Mouse (Mus musculus): Measurements from ENCODE around the gene Med16. TPM values are rescaled to one million over a fixed set of nuclear protein-coding genes. Genes with fewer than 3 reads are reported as not detected.
A peak's percentile ranks its signal among the peaks of the same experiment; 100 is the strongest.

The Med16 gene
- total RNA-seq, 1 experiment from 2014 or later = 19.3 TPM

GRCm38 (mm10) chr10:79862925-79863324 is 45.8 kb downstream of the Med16 start:
- no peak for ATAC-seq (replicated peaks; ENCODE audit: low read depth, poor library complexity, severe bottlenecking)

- no peak for ATAC-seq (replicated peaks; ENCODE audit: low read depth, poor library complexity, severe bottlenecking)
Measured at GRCm38 (mm10) chr10:79862049-79862788, 46.5 kb downstream of the Med16 start.

GRCm38 (mm10) chr10:79861230-79862048 is 47.3 kb downstream of the Med16 start:
- no peak for ATAC-seq (replicated peaks; ENCODE audit: low read depth, poor library complexity, severe bottlenecking)

- no peak for ATAC-seq (replicated peaks; ENCODE audit: low read depth, poor library complexity, severe bottlenecking)
Measured at GRCm38 (mm10) chr10:79860079-79860911, 48.4 kb downstream of the Med16 start.

- ATAC-seq (replicated peaks; ENCODE audit: low read depth, poor library complexity, severe bottlenecking) = no peak
Measured at GRCm38 (mm10) chr10:79859116-79859515, 49.6 kb downstream of the Med16 start.

GRCm38 (mm10) chr10:79858416-79859074 is 50.2 kb downstream of the Med16 start:
- ATAC-seq (replicated peaks; ENCODE audit: low read depth, poor library complexity, severe bottlenecking) = no peak

GRCm38 (mm10) chr10:79857894-79858293 is 50.8 kb downstream of the Med16 start:
- ATAC-seq (replicated peaks; ENCODE audit: low read depth, poor library complexity, severe bottlenecking) = no peak

GRCm38 (mm10) chr10:79857452-79857811 is 51.3 kb downstream of the Med16 start:
- 0 out of 2 replicates have a peak, but pooled peaks have one; percentile 12 for ATAC-seq (replicated peaks; ENCODE audit: low read depth, poor library complexity, severe bottlenecking)

GRCm38 (mm10) chr10:79856704-79857451 is 51.8 kb downstream of the Med16 start:
- no peak for ATAC-seq (replicated peaks; ENCODE audit: low read depth, poor library complexity, severe bottlenecking)

- ATAC-seq (replicated peaks; ENCODE audit: low read depth, poor library complexity, severe bottlenecking) = no peak
Measured at GRCm38 (mm10) chr10:79856280-79856679, 52.4 kb downstream of the Med16 start.

GRCm38 (mm10) chr10:79855558-79856184 is 53.1 kb downstream of the Med16 start:
- no peak for ATAC-seq (replicated peaks; ENCODE audit: low read depth, poor library complexity, severe bottlenecking)

- ATAC-seq (replicated peaks; ENCODE audit: low read depth, poor library complexity, severe bottlenecking) = no peak
Measured at GRCm38 (mm10) chr10:79854801-79855541, 53.8 kb downstream of the Med16 start.

- peak; percentile 78 for ATAC-seq (replicated peaks; ENCODE audit: low read depth, poor library complexity, severe bottlenecking)
Measured at GRCm38 (mm10) chr10:79853860-79854795, 54.6 kb downstream of the Med16 start, which contains the start of gene Ptbp1. Gene Ptbp1 (plus strand): TSS chr10:79854427.

- 0 out of 2 replicates have a peak, but pooled peaks have one; percentile 6 for ATAC-seq (replicated peaks; ENCODE audit: low read depth, poor library complexity, severe bottlenecking)
Measured at GRCm38 (mm10) chr10:79853392-79853791, 55.3 kb downstream of the Med16 start.

GRCm38 (mm10) chr10:79852827-79853226 is 55.9 kb downstream of the Med16 start:
- ATAC-seq (replicated peaks; ENCODE audit: low read depth, poor library complexity, severe bottlenecking) = no peak

GRCm38 (mm10) chr10:79852107-79852789 is 56.5 kb downstream of the Med16 start:
- ATAC-seq (replicated peaks; ENCODE audit: low read depth, poor library complexity, severe bottlenecking) = no peak

Measured in common myeloid progenitor, adult 5-6 weeks (primary cell).